Mouse (Mus musculus): ENCODE measurements around the gene Ints5. TPM values are rescaled to one million over a fixed set of nuclear protein-coding genes. Genes with fewer than 3 reads are reported as not detected.

The Ints5 gene
- polyA plus RNA-seq, 1 experiment from 2014 or later = 21.6 TPM

DNA sequence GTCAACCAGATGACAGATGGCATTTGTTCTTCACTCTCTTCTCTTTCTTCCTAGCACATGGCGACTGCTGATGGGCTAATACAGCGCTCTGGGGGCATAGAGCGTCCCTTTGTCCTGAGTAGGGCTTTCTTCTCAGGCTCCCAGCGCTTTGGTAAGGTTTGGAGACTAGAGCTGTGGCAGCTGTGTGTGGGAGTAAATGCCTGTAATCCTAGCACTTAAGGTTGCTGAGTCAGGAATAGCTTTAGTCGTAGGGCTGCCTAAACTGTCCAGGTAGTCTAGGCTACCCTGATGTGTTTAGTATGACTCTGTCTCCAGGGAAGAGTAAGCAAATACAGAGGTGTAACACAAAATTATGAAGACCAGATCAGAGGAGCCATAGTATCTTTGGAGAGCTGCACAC lies 19.0 kb downstream of the Ints5 start:
- Histone ChIP-seq H3K4me1 (replicated peaks) (0 out of 2 replicates have a peak, but pooled peaks cover 3% of the 10 kb centered on the region), H3K9me3 (replicated peaks) (no peaks in the 10 kb centered on the region), H3K4me3 (replicated peaks) (no peak overlapping the region), H3K36me3 (replicated peaks) (peaks cover 99% of the 10 kb centered on the region), H3K9ac (no peak overlapping the region), H3K27ac (replicated peaks) (no peak overlapping the region), H3K4me2 (no peak overlapping the region), H3K27me3 (no peaks in the 10 kb centered on the region)
- ATAC-seq (ENCODE audit: insufficient read depth) = no peak
- 86% methylated on average over 5 of the region's 5 CpGs for WGBS (ENCODE audit: insufficient replicate concordance)

GRCm38 (mm10) chr19:8914212-8914611 lies 21.4 kb downstream of the Ints5 start:
- ATAC-seq (ENCODE audit: insufficient read depth) = no peak
- Histone ChIP-seq H3K36me3 (replicated peaks) (peaks cover 80% of the 10 kb centered on the region), H3K27ac (replicated peaks) (no peak overlapping the region), H3K4me3 (replicated peaks) (no peak overlapping the region), H3K4me2 (no peak overlapping the region), H3K4me1 (replicated peaks) (peaks cover 6% of the 10 kb centered on the region), H3K27me3 (no peaks in the 10 kb centered on the region), H3K9ac (no peak overlapping the region), H3K9me3 (replicated peaks) (no peaks in the 10 kb centered on the region)
- WGBS (ENCODE audit: insufficient replicate concordance) = 85% methylated on average over 3 of the region's 3 CpGs

GRCm38 (mm10) chr19:8919000-8919399 lies 26.2 kb downstream of the Ints5 start:
- H3K36me3 ChIP-seq (replicated peaks) = peaks cover 40% of the 10 kb centered on the region
- H3K9me3 ChIP-seq (replicated peaks) = no peaks in the 10 kb centered on the region
- H3K27me3 ChIP-seq = no peaks in the 10 kb centered on the region
- 67% methylated on average over 3 of the region's 3 CpGs for WGBS (ENCODE audit: insufficient replicate concordance)
- H3K4me3 ChIP-seq (replicated peaks) = no peak overlapping the region
- H3K4me2 ChIP-seq = no peak overlapping the region
- peaks cover 43% of the 10 kb centered on the region for H3K4me1 ChIP-seq (replicated peaks)
- ATAC-seq (ENCODE audit: insufficient read depth) = no peak
- H3K27ac ChIP-seq (replicated peaks) = no peak overlapping the region
- H3K9ac ChIP-seq = no peak overlapping the region

DNA sequence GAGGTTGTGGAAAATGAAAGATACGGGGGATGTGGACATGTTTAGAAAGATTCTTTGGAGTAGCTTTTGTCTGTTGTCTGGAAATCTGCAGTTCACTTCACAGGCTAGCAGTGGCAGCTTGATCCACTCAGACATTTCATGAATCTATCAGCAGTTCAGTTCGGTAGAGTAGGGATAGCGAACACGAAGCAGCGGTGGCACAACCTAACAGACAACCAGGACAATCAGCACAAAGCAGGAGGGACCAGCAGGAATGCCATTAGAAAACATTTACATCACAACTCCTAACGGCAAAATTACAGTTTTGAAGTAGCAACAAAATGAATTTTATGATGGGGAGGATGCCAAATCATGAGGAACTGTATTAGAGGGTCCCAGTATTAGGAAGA lies 26.9 kb downstream of the Ints5 start:
- Histone ChIP-seq H3K4me3 (replicated peaks) (peak overlapping the region; percentile 90), H3K9me3 (replicated peaks) (no peaks in the 10 kb centered on the region), H3K27ac (replicated peaks) (peak overlapping the region; percentile 96), H3K9ac (peak overlapping the region; percentile 85; the same call in 1 of the 2 replicates), H3K4me1 (replicated peaks) (peaks cover 46% of the 10 kb centered on the region), H3K27me3 (no peaks in the 10 kb centered on the region), H3K4me2 (peak overlapping the region; percentile 88), H3K36me3 (replicated peaks) (peaks cover 37% of the 10 kb centered on the region)
- ATAC-seq (ENCODE audit: insufficient read depth) = no peak
- 64% methylated on average over 6 of the region's 6 CpGs for WGBS (ENCODE audit: insufficient replicate concordance)

- Histone ChIP-seq H3K36me3 (replicated peaks) (peaks cover 33% of the 10 kb centered on the region), H3K9me3 (replicated peaks) (no peaks in the 10 kb centered on the region), H3K9ac (peak within 1 kb of the TSS; percentile 85), H3K27me3 (no peaks in the 10 kb centered on the region), H3K27ac (replicated peaks) (peak within 1 kb of the TSS; percentile 96), H3K4me3 (replicated peaks) (peak within 1 kb of the TSS; percentile 90), H3K4me2 (peak within 1 kb of the TSS; percentile 88), H3K4me1 (replicated peaks) (peaks cover 45% of the 10 kb centered on the region)
- ATAC-seq (ENCODE audit: insufficient read depth) = peak; percentile 95
- WGBS (ENCODE audit: insufficient replicate concordance) = 2% methylated on average over 50 of the region's 50 CpGs
These were observed 27.4 kb downstream of the Ints5 start, which contains the start of gene B3gat3 for GRCm38 (mm10) chr19:8920073-8920736. B3gat3 (plus strand) TSS chr19:8920374.

DNA sequence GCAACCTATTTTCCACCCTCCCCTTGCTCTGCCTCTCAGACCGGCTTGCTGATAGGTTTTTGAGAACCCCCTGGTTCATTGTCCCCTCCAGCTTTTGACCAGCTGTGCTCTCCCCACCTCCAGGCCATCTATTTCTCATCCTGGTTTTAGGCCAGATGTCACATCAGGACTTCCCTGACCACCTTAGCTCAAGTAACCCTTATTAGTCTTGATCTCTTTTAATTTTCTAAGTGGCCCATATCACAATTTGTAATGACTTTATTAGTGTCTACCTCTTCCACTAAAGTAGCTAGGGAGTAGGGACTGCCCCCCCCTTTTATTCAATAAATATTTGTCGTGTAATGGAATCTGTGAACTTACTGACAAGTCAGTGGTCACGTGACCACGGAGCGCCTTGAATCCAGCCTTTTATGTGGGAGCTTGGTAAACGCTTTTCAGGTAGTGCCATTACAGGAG lies 28.1 kb downstream of the Ints5 start:
- ATAC-seq (ENCODE audit: insufficient read depth) = peak; percentile 19
- no peaks in the 10 kb centered on the region for H3K9me3 ChIP-seq (replicated peaks)
- peak overlapping the region; percentile 88 for H3K4me2 ChIP-seq
- peak overlapping the region; percentile 90 for H3K4me3 ChIP-seq (replicated peaks)
- no peaks in the 10 kb centered on the region for H3K27me3 ChIP-seq
- WGBS (ENCODE audit: insufficient replicate concordance) = 2% methylated on average over 6 of the region's 6 CpGs
- H3K36me3 ChIP-seq (replicated peaks) = peaks cover 33% of the 10 kb centered on the region
- peak overlapping the region; percentile 96 for H3K27ac ChIP-seq (replicated peaks)
- peaks cover 45% of the 10 kb centered on the region for H3K4me1 ChIP-seq (replicated peaks)
- peak overlapping the region; percentile 85 for H3K9ac ChIP-seq

- H3K27me3 ChIP-seq = no peaks in the 10 kb centered on the region
- peaks cover 33% of the 10 kb centered on the region for H3K36me3 ChIP-seq (replicated peaks)
- whole genome bisulfite sequencing (ENCODE audit: insufficient replicate concordance) = 82% methylated on average over 9 of the region's 9 CpGs
- no peaks in the 10 kb centered on the region for H3K9me3 ChIP-seq (replicated peaks)
- H3K4me3 ChIP-seq (replicated peaks) = peak overlapping the region; percentile 90
- H3K27ac ChIP-seq (replicated peaks) = peak overlapping the region; percentile 96
- H3K4me1 ChIP-seq (replicated peaks) = peaks cover 54% of the 10 kb centered on the region
- no peak for ATAC-seq (ENCODE audit: insufficient read depth)
- H3K4me2 ChIP-seq = peak overlapping the region; percentile 88
- H3K9ac ChIP-seq = peak overlapping the region; percentile 85
These were observed 28.9 kb downstream of the Ints5 start for GRCm38 (mm10) chr19:8921741-8922140.

DNA sequence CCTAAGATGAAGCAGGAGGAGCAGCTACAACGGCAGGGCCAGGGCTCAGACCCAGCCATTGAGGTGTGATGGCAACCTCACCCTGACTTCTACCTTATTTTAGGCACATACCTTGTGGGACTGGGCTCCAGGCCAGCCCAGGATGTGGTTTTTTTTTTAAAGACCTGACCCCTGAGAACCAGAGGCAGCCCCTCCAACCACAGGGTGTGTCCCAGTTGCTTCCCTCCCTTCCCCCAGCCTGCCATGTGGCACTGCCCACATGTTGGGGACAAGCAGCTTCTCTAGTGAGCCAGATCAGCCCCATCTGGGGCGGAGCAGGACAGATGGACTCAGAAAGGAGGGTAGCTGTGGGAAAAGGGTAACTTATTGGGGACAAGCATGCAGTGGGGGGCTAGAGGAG lies 34.0 kb downstream of the Ints5 start:
- WGBS (ENCODE audit: insufficient replicate concordance) = 39% methylated on average over 2 of the region's 2 CpGs
- Histone ChIP-seq H3K27ac (replicated peaks) (peak overlapping the region; percentile 92; the same call in 1 of the 2 replicates), H3K27me3 (no peaks in the 10 kb centered on the region), H3K9me3 (replicated peaks) (no peaks in the 10 kb centered on the region), H3K4me2 (peak overlapping the region; percentile 1; the same call in 1 of the 2 replicates), H3K4me1 (replicated peaks) (peaks cover 82% of the 10 kb centered on the region), H3K9ac (no peak overlapping the region), H3K4me3 (replicated peaks) (no peak overlapping the region), H3K36me3 (replicated peaks) (peaks cover 46% of the 10 kb centered on the region)
- no peak for ATAC-seq (ENCODE audit: insufficient read depth)

DNA sequence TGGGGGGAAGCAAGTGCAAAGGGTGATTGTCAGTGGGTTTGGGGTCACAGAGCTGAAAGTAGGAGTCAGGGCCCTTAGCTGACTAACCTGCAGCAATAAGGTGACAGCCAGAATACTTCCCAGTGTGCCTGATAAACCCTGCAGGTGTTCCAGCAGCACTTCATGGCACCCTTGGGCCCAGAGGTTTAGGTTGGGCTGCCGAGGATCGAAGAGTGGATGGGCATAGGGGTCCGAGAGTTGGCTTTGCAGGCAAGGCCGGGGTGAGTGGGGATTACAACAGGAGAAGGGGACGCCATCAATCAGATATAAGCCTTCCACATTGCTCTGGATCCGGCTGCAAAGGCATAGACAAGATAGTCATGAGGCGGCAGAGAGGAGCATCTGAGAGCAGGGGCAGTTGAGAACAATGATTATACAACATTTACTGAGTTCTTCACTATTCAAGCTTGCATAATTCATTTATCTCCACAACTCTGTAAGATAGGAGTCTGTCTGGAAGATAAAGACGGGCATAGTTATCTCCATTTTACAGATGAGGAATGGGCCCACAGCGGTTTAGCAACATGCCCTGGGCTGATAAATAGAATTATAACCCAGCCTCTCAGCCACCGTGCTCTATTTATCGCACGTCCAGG lies 35.2 kb downstream of the Ints5 start:
- Histone ChIP-seq H3K27me3 (no peaks in the 10 kb centered on the region), H3K4me3 (replicated peaks) (peak overlapping the region; percentile 89), H3K9ac (no peak overlapping the region), H3K4me1 (replicated peaks) (peaks cover 71% of the 10 kb centered on the region), H3K27ac (replicated peaks) (peak overlapping the region; percentile 92), H3K4me2 (peak overlapping the region; percentile 99), H3K36me3 (replicated peaks) (peaks cover 49% of the 10 kb centered on the region), H3K9me3 (replicated peaks) (no peaks in the 10 kb centered on the region)
- 28% methylated on average over 12 of the region's 12 CpGs for WGBS (ENCODE audit: insufficient replicate concordance)
- ATAC-seq (ENCODE audit: insufficient read depth) = peak; percentile 44

DNA sequence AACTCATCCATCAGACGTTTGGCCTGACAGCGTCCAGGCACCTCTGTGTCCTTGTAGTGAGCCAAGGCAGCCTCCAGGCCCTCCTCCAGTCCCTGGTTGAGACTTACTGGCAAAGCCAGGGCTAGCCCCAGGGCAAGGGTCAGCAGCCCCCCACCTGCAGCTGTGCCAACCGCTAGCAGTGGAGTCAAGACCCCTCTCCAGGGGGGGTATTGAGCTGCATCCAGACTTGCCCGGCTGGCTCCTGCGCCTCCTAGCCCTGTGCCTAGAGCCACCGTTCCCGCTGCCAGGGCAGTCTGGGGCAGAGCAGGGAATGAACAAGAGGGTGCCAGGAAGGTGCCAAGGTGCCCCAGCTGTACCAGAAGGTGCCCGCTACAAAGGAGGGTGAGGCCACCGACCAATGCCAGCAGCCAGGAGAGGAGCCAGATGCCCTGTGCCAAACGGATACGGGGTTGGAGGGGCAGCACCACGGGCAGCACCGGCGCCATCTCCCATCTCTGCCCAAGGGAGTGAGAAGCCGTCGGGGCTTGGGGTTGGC lies 36.0 kb downstream of the Ints5 start:
- Histone ChIP-seq H3K4me1 (replicated peaks) (peaks cover 64% of the 10 kb centered on the region), H3K4me3 (replicated peaks) (peak overlapping the region; percentile 89), H3K27me3 (no peaks in the 10 kb centered on the region), H3K9ac (peak overlapping the region; percentile 86), H3K36me3 (replicated peaks) (peaks cover 52% of the 10 kb centered on the region), H3K27ac (replicated peaks) (peak overlapping the region; percentile 92), H3K9me3 (replicated peaks) (no peaks in the 10 kb centered on the region), H3K4me2 (peak overlapping the region; percentile 99)
- peak; percentile 6 for ATAC-seq (ENCODE audit: insufficient read depth)
- 32% methylated on average over 16 of the region's 16 CpGs for WGBS (ENCODE audit: insufficient replicate concordance)
